Mouse (Mus musculus) large intestine, adult 2 months (tissue): ENCODE measurements at regions not wholly inside any gene's neighbourhood (a gene's known extent, or its start where the extent isn't known, plus 50 kb on each side); places are given as distances from the start of the nearest gene placed in this dataset.

Source experiments
- DNase-seq: peaks from one replicate; pipeline ENCODE4 v3.0.0-alpha.2; 2012; ENCODE audit warnings: low read depth, low spot score
- WGBS: fragments of 180-500 bp; shearing (Covaris S2); methylation state at CpG from one replicate; pipeline ENCODE4 v1.1.7; 2018; 5-methylcytosine and 5-hydroxymethylcytosine counted together

GRCm38 (mm10) chr12:79970981-79971390 lies 141.8 kb downstream of the Zfp36l1 start:
- no peak for DNase-seq
- 84% methylated on average over 5 of the region's 5 CpGs for WGBS

DNA sequence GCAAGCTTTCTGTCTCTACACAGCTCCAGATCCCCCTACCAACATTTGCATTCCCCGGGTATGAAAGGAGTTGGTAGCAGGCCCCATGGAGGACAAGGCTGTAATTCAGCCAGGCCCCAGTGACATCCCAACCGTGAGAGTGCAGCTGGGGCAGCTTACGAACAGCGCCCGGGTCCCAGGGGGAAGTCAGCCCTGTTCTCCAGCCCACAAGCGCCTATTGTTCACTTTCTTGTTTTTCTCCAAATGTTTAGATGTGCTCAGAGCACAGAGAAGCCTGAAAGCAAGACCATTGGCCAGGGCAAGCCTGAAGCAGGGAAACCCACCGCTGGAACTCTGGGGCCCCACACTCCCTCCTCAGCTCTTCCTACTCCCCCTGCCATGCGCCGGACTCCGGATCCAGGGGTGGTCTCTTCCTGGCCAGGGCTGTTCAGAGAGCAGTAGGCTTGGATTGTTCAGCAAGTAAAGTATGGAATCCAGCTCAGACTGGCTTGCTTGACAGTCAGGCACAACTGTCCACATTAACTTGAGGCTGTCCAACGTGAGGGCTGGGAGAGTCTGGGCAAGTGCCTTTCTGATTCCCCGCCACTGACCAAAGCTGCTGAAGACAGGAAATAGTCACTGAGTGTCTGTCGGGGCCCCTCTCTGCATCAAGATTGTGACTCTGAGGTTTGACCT lies 142.4 kb downstream of the Zfp36l1 start:
- WGBS: 59% methylated on average over 13 of the region's 13 CpGs
- DNase-seq: no peak

- no peak for DNase-seq
- 77% methylated on average over 3 of the region's 3 CpGs for WGBS
These were observed 143.2 kb downstream of the Zfp36l1 start for GRCm38 (mm10) chr12:79969346-79970226.

GRCm38 (mm10) chr12:79968676-79969075 lies 144.1 kb downstream of the Zfp36l1 start:
- 79% methylated on average over 3 of the region's 3 CpGs for WGBS
- DNase-seq: no peak

DNA sequence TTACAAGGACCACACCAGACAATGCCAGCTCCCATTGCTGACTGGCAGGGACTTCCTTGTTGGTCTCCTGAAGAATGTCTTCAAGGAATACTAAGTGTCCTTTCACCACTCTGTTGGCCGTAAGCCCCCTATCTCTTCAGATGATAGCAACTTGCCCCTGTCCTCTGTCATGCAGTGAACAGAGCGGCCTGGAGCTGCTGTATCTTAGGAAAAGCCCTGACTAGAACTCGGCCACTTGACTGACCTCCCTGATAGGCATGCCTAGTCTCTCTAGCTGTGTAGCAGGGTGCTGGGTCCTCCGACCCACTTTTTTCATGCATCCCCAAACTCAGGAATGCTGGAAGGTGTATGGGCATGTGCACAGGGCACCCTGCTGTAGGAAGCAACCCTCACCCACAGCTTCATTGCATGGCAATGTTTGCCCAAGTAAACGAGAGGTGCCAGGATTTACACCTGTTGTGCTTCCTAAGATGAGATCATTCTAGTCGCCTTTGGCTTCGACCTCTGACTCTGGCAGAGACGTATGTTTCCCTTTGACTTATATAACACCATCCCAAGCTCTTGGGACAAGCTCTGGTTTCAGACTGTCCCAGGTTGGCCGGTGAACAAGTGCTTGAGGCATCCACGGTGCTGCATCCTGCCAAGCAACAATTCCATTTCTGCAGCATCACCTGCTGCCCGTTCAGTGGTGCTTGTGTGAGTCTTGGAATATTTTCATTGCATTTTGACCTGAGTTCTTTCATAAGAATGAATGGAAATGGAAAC lies 145.1 kb downstream of the Zfp36l1 start:
- no peak for DNase-seq
- WGBS: 43% methylated on average over 11 of the region's 11 CpGs

DNA sequence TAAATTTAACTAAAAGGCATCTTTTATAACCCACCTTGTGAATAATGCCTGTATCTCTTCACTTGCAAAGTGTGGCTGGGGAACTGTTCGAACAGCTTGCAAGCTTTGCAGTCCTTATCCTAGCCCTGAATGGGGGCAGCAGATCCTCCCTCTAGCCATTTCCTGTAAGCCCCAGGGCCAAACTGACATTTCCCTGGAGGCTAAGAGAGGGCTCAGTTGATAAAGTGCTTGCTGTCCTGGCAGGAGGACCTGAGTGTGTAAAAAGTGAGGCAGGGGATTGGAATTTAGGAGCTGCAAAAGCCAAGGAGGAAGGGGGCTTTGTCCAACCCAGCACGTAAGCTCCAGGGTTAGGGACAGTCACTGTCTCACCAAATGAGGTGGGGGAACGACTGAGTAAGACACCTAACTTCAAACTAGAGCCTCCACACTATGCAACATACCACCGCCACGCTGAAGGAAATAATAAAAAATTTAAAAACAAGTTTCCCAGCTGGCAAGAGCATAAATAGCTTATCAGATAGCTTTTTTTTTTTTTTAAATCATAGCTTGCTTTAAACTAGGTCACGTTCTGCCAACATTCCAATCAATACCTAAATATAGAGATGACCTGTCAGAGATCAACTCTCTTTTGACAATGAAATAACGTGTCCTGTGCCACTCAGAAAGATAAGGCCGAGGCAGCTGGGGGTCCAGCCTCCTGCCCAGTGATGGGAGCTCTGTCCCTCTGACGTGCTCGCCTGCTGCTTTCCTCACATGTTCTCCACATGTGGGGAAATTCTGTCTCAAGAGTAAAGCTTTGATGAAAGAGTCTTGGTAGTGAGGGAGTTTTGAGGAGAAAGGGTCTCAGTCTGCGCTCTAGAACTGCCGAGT lies 146.0 kb downstream of the Zfp36l1 start:
- WGBS: 54% methylated on average over 12 of the region's 12 CpGs
- DNase-seq: no peak

GRCm38 (mm10) chr12:79966289-79966615 lies 146.6 kb downstream of the Zfp36l1 start:
- WGBS: 64% methylated on average over 6 of the region's 6 CpGs

DNA sequence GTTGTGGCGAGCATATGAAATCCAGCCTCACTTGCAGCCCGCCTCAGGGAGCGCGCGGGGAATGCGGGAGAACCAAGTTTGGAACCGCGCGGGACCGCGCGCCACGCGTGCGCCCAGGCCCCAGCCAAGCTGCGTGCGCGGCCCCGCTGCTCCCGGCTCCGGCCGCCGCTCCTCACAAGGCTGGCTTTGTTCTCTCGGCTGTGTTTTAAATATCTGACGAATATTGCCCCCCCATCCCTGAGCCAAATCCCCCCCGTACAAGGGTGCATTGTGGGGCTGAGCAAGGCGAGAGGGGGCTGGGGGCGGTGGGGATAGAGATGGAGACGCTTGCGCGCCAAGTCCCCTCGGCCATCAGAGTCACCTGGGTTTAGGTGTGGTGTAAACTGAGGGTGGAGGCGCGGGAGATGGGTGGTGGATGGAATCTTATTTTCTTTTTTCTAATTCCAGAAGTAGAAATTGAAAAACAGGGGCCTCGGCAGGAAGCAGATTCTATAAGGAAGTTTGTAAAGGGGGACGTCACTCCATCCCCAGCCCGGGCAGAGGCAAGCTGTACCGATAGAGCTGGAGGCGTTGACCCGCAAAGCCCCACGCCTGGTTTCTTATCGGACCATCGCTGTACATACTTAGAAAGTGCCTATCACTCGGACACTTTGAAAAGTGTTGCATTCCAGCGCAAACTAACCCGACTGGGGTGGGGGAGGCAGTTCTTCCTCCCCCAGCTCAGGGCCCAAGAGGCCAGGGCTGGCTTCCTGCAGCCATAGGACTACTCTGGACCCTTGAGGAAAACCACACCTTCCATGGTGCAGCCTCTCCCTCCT lies 147.1 kb downstream of the Zfp36l1 start:
- DNase-seq: no peak
- WGBS: 8% methylated on average over 46 of the region's 46 CpGs

More at GRCm38 (mm10) chr12:79966289-79966615, 146.6 kb downstream of the Zfp36l1 start:
- DNase-seq: no peak

GRCm38 (mm10) chr12:79963443-79964025 lies 149.3 kb downstream of the Zfp36l1 start:
- 57% methylated on average over 9 of the region's 9 CpGs for WGBS
- no peak for DNase-seq

DNA sequence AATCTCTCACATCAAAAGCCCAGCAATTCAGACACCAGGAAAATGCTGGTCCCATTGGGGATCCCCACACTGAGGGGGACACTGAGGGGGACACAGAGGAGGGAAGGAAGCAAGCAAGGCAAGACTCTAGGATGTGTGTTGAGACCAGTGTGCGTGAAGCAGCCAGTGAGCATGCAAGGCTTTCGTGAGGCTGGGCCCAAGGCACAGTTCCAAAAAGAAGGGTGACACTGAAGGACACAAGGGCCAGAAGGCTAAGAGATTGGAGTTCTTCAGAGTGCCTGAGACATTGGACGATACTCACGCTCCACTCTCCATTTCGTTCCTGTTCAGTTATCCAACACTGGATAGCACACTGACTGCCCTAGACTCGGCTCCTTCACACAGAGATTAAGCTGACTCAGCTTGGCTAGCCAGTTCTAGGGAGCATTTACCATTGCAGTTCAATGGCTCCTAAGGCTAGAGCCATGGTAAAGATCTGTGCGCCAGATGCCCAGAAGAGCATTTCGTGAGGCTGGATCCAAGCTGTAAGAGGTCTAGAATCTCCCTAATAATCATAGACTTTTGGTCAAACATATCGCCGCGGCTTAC lies 150.1 kb downstream of the Zfp36l1 start:
- no peak for DNase-seq
- 91% methylated on average over 11 of the region's 11 CpGs for WGBS

DNA sequence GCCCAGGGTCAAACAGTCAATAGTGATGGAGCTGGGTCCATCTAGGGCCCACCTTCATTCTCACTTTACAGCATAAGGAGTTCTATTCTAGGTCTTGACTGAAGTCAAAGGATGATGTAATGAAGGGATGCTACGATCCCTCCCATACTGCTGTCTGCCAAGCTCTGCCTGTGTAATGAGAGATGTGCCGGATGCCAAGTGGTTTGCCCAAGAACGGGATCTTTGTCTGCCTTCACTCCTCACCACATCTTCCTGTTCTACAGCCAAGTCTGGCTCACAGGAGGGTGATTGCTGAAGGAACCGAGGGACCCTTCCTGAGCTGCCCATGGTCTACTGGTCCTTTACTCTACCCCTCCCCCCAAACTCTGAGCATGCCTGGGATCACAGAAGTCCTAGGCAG lies 150.9 kb downstream of the Zfp36l1 start:
- 80% methylated on average over 4 of the region's 4 CpGs for WGBS
- no peak for DNase-seq

DNA sequence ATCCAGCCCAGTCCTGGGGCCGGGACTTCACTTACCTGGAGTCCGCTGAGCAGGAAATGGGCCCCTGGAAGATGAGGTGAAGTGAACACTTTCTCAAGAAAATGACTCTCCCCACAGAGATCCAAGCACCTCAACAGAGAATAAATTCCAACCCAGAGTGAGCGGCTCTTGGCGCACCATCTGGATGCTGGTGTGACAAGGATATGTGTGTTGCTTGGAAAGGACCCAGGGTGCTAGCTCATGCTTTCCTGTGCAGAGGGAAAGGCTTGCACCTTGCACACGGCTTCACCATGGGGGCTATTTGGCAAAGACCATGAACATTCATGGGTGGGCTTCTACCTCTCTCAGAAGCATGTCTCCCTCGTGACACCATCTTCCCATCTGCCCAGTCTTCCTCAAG lies 151.7 kb downstream of the Zfp36l1 start:
- WGBS: 93% methylated on average over 6 of the region's 6 CpGs
- DNase-seq: no peak

- DNase-seq: no peak
- 91% methylated on average over 4 of the region's 4 CpGs for WGBS
These were observed 152.4 kb downstream of the Zfp36l1 start for GRCm38 (mm10) chr12:79960446-79960845.

DNA sequence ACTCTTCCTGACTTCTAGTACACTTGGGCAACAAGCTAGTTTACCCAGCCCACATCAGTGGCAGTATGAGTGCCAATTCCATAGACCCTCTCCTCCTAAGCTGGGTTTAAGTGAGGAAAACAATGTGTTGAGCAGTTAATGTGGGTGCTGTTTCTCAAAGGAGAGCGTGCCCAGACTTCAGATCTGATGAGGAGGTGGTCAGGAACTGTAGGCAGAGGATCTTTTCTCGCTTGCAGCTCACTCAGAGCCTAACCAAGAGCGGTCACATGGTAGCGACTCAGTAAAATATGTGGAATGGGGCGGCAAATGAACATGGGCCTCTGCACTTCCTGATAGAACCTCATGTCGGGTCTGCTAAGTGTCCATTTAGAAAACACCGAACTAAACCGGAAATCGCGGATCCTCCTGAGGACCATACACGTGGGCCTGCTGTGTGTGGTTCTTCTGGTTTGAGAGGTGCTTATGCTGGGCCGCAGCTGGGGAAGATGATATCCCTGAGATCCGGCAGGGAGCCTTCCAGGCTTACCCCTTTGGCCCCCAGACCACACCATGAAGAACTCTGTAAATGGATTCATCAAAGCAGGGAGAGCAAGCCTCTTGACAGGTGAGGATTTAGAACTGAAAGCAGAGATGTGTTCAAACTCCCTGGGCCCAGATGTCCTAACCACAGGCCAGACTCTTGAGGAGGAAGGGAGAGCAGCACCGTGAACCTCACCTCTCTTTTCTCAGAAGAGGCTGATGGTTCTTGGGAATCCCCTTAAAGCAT lies 153.1 kb downstream of the Zfp36l1 start:
- no peak for DNase-seq
- 93% methylated on average over 14 of the region's 14 CpGs for WGBS

DNA sequence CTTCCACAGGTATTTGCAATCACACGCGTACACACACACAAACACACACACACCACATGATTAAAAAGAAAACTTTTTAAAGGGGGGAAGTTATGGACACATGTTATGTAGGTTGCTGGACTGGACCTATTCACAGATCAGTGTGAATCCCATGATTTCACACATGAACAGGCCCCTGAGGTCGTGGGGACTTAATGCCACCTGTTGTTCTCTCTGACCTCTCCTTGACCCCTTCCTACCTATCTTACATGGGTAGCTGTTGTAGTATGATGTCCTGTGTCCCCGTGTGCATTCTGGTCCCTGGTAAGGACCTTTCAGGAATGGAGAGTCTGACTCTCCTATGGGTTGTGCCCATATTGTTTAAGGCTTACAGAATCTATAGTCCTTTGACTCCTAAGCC lies 155.6 kb downstream of the Zfp36l1 start:
- no peak for DNase-seq
- 82% methylated on average over 4 of the region's 4 CpGs for WGBS

DNA sequence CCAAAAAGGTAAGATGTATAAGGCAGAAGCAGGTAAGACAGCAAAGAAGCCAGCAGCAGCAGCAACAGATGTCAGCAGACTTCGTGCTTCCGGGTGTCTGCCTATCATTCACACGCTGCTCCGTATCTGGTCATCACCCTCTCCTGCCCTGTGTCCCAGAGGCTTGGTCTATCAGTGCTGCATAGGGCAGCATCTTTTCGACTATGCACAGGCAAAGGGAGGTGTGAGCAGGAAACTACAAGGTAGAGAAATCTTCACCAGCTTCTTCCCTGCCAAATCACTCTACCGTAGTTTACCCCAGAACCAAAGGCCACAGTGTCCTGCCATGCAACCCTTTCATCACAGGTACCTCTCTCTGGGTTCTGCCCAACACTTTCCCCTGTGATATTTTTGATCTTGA lies 156.5 kb downstream of the Zfp36l1 start:
- DNase-seq: no peak
- 85% methylated on average over 6 of the region's 6 CpGs for WGBS

DNA sequence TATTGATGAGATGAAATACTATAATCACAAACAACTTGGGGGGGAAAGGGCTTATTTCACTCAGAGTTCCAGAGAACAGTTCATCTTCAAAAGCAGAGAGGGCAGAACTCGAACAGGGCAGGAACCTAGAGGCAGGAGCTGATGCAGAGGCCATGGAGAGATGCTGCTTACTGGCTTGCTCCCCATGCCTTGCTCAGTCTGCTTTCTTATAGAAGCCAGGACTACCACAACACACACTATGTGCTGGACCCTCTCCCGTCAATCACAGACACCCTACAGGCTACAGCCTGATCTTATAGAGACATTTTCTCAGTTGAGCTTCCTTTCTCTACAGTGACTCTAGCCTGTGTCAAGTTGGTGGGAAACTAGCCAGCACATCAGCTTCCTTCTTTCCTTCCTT lies 157.3 kb downstream of the Zfp36l1 start:
- no peak for DNase-seq
- WGBS: 93% methylated on average over 2 of the region's 2 CpGs
